Mouse (Mus musculus) layer of hippocampus, postnatal 25 days (tissue): ENCODE results near the gene Kdm4b. TPM values are rescaled to one million over a fixed set of nuclear protein-coding genes. Genes with fewer than 3 reads are reported as not detected.

Experiments
- DNase-seq, 2 experiments: peaks; one replicate each; pipeline ENCODE4 v3.0.0; 2022; ENCODE audit warnings: mixed read lengths in 2 of 2, low spot score in 1 of 2; ENCODE audit errors: extremely low spot score in 1 of 2
- microRNA-seq, 2 experiments: library from miRNA; unstranded; fragments of <30 nt; microRNA quantifications; one replicate each; pipeline ENCODE4 v1.2.0; 2021
- total RNA-seq, 2 experiments: library from RNA; stranded (reverse); gene quantifications; 2 replicates each; pipeline ENCODE4 v1.2.3; 2021

Kdm4b gene
- total RNA-seq, 2 experiments from 2014 or later, result 92.0 to 93.4 TPM

DNA sequence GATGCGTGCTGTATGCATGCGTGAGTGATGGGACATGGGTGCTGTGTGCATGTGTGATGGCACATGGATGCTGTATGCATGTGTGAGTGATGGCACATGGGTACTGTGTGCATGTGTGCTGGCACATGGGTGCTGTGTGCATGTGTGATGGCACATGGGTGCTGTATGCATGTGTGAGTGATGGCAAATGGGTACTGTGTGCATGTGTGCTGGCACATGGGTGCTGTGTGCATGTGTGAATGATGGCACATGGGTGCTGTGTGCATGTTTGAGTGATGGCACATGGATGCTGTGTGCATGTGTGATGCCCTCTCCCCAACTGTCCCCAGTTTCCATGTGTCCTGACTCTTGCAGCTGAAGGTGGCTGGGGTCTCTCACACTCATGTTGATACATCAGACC lies 94.2 kb downstream of the Kdm4b start:
- no peak for DNase-seq

GRCm38 (mm10) chr17:56424726-56425583 lies 99.1 kb downstream of the Kdm4b start:
- no peak for DNase-seq

GRCm38 (mm10) chr17:56425584-56425914 lies 99.7 kb downstream of the Kdm4b start:
- peak; percentile 70 to 82 for DNase-seq

GRCm38 (mm10) chr17:56425941-56426340 lies 100.1 kb downstream of the Kdm4b start:
- DNase-seq, result no peak

GRCm38 (mm10) chr17:56427857-56428256 lies 102.0 kb downstream of the Kdm4b start:
- DNase-seq, result no peak

- DNase-seq, result no peak
Measured at GRCm38 (mm10) chr17:56431582-56431981, 105.7 kb downstream of the Kdm4b start.

- DNase-seq, result no peak
Measured at GRCm38 (mm10) chr17:56439731-56440460, 114.0 kb downstream of the Kdm4b start.

- DNase-seq, result no peak
Measured at GRCm38 (mm10) chr17:56442316-56442715, 116.5 kb downstream of the Kdm4b start.

- no peak for DNase-seq
Measured at GRCm38 (mm10) chr17:56443341-56443795, 117.5 kb downstream of the Kdm4b start.

- no peak for DNase-seq
Measured at GRCm38 (mm10) chr17:56444771-56445170, 118.9 kb downstream of the Kdm4b start.

- no peak for DNase-seq
Measured at GRCm38 (mm10) chr17:56445397-56445796, 119.5 kb downstream of the Kdm4b start.

- no peak for DNase-seq
Measured at GRCm38 (mm10) chr17:56447716-56448115, 121.9 kb downstream of the Kdm4b start.

Small RNA genes within 50 kb of the gene (microRNA-seq; reads per million reads assigned to microRNA genes)
- gene Mir6977, result 1.6 to 2.0 reads per million in 2 experiments

Other genes starting within 250 kb of the Kdm4b start
- 100 to 1,000 TPM in 1 of 2 experiments, 10 to 100 TPM in 1; 96.4 to 126 TPM for gene Hdgfl2, start 246.4 kb upstream of the Kdm4b start, total RNA-seq
- gene Plin4, start 216.3 kb upstream of the Kdm4b start, total RNA-seq, result 1 to 10 TPM in 1 of 2 experiments, under 1 TPM in 1; 0.68 to 2.4 TPM
- gene Plin5, start 208.5 kb upstream of the Kdm4b start, total RNA-seq, result under 1 TPM; 0.30 to 0.85 TPM
- 1 to 10 TPM; 1.1 to 1.4 TPM for gene Lrg1, start 204.1 kb upstream of the Kdm4b start, total RNA-seq
- gene Sema6b, start 185.7 kb upstream of the Kdm4b start, total RNA-seq, result 100 to 1,000 TPM; 141 to 143 TPM
- gene Tnfaip8l1, start 163.6 kb upstream of the Kdm4b start, total RNA-seq, result 1 to 10 TPM; 5.4 to 6.6 TPM
- gene Mydgf, start 142.1 kb upstream of the Kdm4b start, total RNA-seq, result 10 to 100 TPM; 39.4 to 41.4 TPM
- 10 to 100 TPM; 64.7 to 67.3 TPM for gene Dpp9, start 107.2 kb upstream of the Kdm4b start, total RNA-seq
- gene Fem1a, start 69.3 kb upstream of the Kdm4b start, total RNA-seq, result 10 to 100 TPM; 36.1 to 37.0 TPM
- gene Ticam1, start 49.3 kb upstream of the Kdm4b start, total RNA-seq, result 1 to 10 TPM; 5.5 to 6.0 TPM
- gene Plin3, start 33.2 kb upstream of the Kdm4b start, total RNA-seq, result 10 to 100 TPM; 14.6 to 16.7 TPM
- not detected for gene Arrdc5, start 25.8 kb upstream of the Kdm4b start, total RNA-seq
- 1 to 10 TPM; 1.7 to 2.0 TPM for gene Uhrf1, start 22.7 kb upstream of the Kdm4b start, total RNA-seq
- 100 to 1,000 TPM; 658 to 741 TPM for gene Ptprs, start 150.4 kb downstream of the Kdm4b start, total RNA-seq
- not detected for gene Znrf4, start 186.4 kb downstream of the Kdm4b start, total RNA-seq
- 1 to 10 TPM; 1.9 to 3.4 TPM for gene Gm20219, start 228.3 kb downstream of the Kdm4b start, total RNA-seq